Mouse (Mus musculus) adrenal gland (tissue): ENCODE measurements at regions not wholly inside any gene's neighbourhood (a gene's known extent, or its start where the extent isn't known, plus 50 kb on each side); places are given as distances from the start of the nearest gene placed in this dataset.

Experiments used
- intact Hi-C: fragments of 180-260 bp; cut with DNase I; formaldehyde crosslinking; loops from one replicate; pipeline ENCODE4 v1.15.1; 2025

GRCm38 (mm10) chr15:67471283-67471682 lies 970.6 kb upstream of the Lrrc6 start:
- intact Hi-C loops: no loop called here

DNA sequence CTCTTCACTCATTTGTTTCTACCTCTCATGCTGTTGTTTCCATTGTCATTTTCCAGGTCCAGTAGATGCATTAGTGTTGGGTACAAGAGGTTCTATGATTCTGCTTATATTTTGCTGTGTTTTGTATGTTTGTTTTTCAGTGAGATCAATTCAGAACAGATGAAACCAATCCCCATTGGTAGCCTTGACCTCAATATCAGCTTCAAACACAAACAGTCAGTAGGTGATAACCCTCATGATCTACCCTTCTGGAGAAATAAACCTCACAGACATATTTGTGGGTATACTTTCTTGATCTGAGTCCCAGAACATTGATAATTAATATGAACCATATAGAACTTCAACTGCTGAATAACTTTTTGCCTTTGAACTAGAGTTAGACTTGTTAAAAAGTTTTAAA lies 969.3 kb upstream of the Lrrc6 start:
- intact Hi-C loops: no loop called here

- intact Hi-C loops: no loop called here
Measured at GRCm38 (mm10) chr15:67467404-67468345, 967.0 kb upstream of the Lrrc6 start.

GRCm38 (mm10) chr15:67462863-67463262 lies 962.2 kb upstream of the Lrrc6 start:
- intact Hi-C loops: no loop called here

GRCm38 (mm10) chr15:67460384-67460783 lies 959.7 kb upstream of the Lrrc6 start:
- intact Hi-C loops: no loop called here

GRCm38 (mm10) chr15:67434284-67434683 lies 933.6 kb upstream of the Lrrc6 start:
- intact Hi-C loops: loop anchor here (10.0 kb wide), 2 partner anchors 529 to 641 kb away; no protein-coding TSS in a partner anchor

- intact Hi-C loops: no loop called here
Measured at GRCm38 (mm10) chr15:67423922-67424321, 923.2 kb upstream of the Lrrc6 start.

GRCm38 (mm10) chr15:67422277-67422953 lies 921.7 kb upstream of the Lrrc6 start:
- intact Hi-C loops: no loop called here

- intact Hi-C loops: no loop called here
Measured at GRCm38 (mm10) chr15:67420776-67421175, 920.1 kb upstream of the Lrrc6 start.

DNA sequence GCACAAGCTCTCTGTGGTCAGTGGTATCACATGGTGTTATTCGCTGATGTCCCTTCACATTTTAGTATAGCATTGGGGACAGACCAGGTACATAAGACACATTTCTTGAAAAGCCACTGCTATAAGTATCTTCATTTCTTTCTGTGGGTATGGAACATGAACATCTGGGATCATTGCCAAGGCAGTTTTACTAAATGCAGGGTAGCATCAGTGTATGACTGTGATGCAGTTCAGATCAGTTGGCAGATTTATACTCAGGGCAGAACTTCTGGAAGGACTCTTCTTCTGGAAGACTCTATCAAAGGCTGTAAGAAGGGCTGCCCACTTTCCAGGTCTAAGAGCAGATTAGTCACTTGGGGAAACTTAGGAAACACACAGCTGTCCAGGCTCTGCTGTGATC lies 919.0 kb upstream of the Lrrc6 start:
- intact Hi-C loops: no loop called here

DNA sequence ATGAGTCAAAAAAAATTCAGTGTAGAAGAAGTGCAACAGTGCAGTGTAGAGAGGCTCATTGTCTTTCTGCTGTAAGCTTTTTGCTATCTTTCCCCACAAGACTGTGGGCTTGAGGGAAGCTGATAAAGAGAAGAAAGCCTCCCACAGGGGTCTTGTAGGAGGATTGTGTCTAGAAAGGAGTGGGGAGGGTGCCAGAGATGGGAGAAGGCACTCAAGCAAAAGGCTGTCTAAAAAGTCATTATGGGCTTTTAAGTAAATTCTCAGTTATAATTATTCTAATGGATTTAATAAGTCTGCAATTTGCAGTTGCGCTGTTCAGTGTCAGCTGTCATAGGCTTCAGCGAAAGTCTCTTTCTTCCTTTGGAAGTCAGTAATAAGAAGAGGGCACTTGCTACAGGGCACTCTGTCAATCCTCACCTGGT lies 917.0 kb upstream of the Lrrc6 start:
- intact Hi-C loops: no loop called here

GRCm38 (mm10) chr15:67415840-67416239 lies 915.1 kb upstream of the Lrrc6 start:
- intact Hi-C loops: no loop called here

GRCm38 (mm10) chr15:67414371-67414930 lies 913.7 kb upstream of the Lrrc6 start:
- intact Hi-C loops: no loop called here

GRCm38 (mm10) chr15:67413581-67413980 lies 912.9 kb upstream of the Lrrc6 start:
- intact Hi-C loops: no loop called here

GRCm38 (mm10) chr15:67412394-67412793 lies 911.7 kb upstream of the Lrrc6 start:
- intact Hi-C loops: no loop called here

GRCm38 (mm10) chr15:67411657-67412056 lies 910.9 kb upstream of the Lrrc6 start:
- intact Hi-C loops: no loop called here

DNA sequence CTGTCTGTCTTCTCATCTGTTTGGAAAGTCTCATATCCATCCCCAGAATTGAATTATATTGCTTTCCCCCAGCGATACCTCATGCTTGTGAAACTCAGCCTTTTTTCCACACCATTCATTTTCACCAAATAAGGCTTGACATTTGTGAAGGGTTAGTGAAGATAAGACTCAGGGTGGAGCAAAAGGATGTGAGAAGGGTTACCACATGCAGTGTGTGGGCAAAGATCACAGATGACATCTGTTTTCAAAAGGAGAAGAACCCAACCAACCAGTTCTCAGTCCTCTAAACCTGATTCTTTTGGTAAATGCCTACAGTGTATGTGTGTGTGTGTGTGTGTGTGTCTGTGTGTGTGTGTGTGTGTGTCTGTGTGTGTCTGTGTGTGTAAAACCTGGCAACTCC lies 909.3 kb upstream of the Lrrc6 start:
- intact Hi-C loops: no loop called here

GRCm38 (mm10) chr15:67408871-67409559 lies 908.3 kb upstream of the Lrrc6 start:
- intact Hi-C loops: no loop called here

- intact Hi-C loops: no loop called here
Measured at GRCm38 (mm10) chr15:67407244-67407643, 906.5 kb upstream of the Lrrc6 start.

DNA sequence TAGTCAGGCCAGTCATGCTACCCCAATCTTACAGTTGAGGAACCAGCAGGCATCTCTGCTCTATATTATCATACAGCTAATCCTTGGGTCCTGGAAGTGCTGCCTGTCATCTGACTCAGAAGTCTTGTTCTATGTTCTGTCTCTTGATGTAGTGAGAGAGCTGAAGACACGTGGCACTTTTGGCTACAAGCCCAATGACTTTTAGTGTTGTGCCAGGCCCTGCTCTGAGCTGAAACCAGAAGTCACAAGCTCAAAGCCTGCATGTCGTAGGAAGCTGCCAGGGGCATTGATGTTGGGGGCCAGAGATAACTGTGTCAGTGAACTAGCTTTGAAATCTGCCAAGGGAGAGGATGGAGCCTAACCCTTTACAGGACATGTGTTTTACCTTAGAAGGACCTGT lies 904.8 kb upstream of the Lrrc6 start:
- intact Hi-C loops: no loop called here

DNA sequence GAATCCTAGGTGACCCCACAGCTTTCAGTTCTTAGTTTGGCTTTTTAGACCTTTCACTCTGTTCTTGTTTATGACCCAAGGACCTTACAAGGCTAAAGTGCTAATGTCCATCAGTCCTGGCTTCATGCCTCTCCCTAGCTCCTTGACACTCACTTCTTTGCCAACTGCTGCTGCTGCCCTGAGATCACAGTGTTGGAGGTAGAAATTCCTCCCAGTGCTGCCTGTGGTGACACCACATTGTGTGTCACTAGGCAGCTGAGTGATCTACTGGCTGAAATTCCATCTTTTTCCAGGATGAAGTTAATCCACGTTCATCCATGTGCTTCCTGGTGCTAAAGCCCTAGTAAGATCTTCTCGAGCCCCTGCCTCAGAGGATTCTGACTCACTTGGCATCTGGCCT lies 904.3 kb upstream of the Lrrc6 start:
- intact Hi-C loops: no loop called here

DNA sequence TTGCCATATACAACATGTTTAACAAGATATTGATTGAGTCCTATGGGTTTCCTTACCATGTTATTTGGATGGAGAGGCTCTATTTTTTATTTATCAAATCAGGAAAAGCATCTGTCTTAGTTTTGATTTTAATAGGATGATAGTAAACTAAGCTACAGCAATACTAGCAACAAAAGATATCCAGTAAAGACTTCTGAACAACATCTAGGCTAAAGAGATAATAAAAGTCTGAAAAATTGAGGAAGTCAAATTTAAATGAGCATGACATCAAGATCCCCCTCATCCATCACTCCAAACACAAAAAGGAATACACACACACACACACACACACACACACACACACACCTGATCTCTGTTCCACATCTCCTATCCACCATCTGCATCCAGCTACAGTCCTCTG lies 901.6 kb upstream of the Lrrc6 start:
- intact Hi-C loops: no loop called here
